Mouse (Mus musculus) MEL (cell line): ENCODE data around the gene Slc16a1. TPM values are rescaled to one million over a fixed set of nuclear protein-coding genes. Genes with fewer than 3 reads are reported as not detected.

Experiments used
- DNase-seq: peaks from one replicate; pipeline ENCODE4 v3.0.0; 2011; ENCODE audit warnings: low read depth, low spot score
- H3K27ac ChIP-seq: 2 replicates; pipeline ENCODE4 v1.5.1; 2012; ENCODE audit warnings: low read depth, mild to moderate bottlenecking, control low read depth, low read length, moderate library complexity; ENCODE audit not compliant: control insufficient read depth
- H3K27me3 ChIP-seq, 2 experiments: fragments of 150-350 bp in 1 of 2; sonication (generic) in 1 of 2; 2 replicates each; pipeline ENCODE4 v1.6.1; 2012; ENCODE audit warnings: low read length in 2 of 2, mild to moderate bottlenecking in 2 of 2, improper control_type of control experiment in 1 of 2, moderate library complexity in 1 of 2; ENCODE audit not compliant: insufficient read depth in 2 of 2, control insufficient read depth in 1 of 2
- H3K36me3 ChIP-seq, 2 experiments: 2 replicates each; pipeline ENCODE4 v1.6.1; 2012 to 2014; ENCODE audit warnings: low read length in 2 of 2, improper control_type of control experiment in 1 of 2, inconsistent platforms in 1 of 2, mild to moderate bottlenecking in 1 of 2; ENCODE audit not compliant: insufficient read depth in 2 of 2, control insufficient read depth in 1 of 2
- H3K4me1 ChIP-seq, 2 experiments: fragments of 150-350 bp in 1 of 2; sonication (generic) in 1 of 2; 2 replicates each; pipeline ENCODE4 v1.6.1; 2012; ENCODE audit warnings: low read length in 2 of 2, improper control_type of control experiment in 1 of 2, mild to moderate bottlenecking in 1 of 2; ENCODE audit not compliant: insufficient read depth in 2 of 2, control insufficient read depth in 1 of 2
- H3K4me3 ChIP-seq, 2 experiments: fragments of 150-350 bp in 1 of 2; sonication (generic) in 1 of 2; 2 replicates each; pipeline ENCODE4 v1.5.1; 2012; ENCODE audit warnings: low read depth in 2 of 2, low read length in 2 of 2, mild to moderate bottlenecking in 2 of 2, moderate library complexity in 2 of 2, control low read depth in 1 of 2, improper control_type of control experiment in 1 of 2; ENCODE audit not compliant: control insufficient read depth in 1 of 2, insufficient read depth in 1 of 2
- H3K79me2 ChIP-seq: 2 replicates; pipeline ENCODE4 v1.6.1; 2012; ENCODE audit warnings: mild to moderate bottlenecking, low read length, moderate library complexity; ENCODE audit not compliant: control insufficient read depth, poor library complexity, insufficient read depth
- H3K9ac ChIP-seq: 2 replicates; pipeline ENCODE4 v1.6.1; 2012; ENCODE audit warnings: low read depth, mild to moderate bottlenecking, control low read depth, low read length, moderate library complexity; ENCODE audit not compliant: control insufficient read depth, poor library complexity, severe bottlenecking
- H3K9me3 ChIP-seq: fragments of 150-350 bp; sonication (generic); replicated peaks from 2 replicates; pipeline ENCODE4 v1.6.1; 2012; ENCODE audit warnings: mild to moderate bottlenecking, low read length, improper control_type of control experiment, moderate library complexity; ENCODE audit not compliant: insufficient read depth
- CHD2 ChIP-seq: IDR thresholded peaks from 2 replicates; pipeline ENCODE4 v1.6.1; 2011; ENCODE audit warnings: low read length, improper control_type of control experiment
- CTCF ChIP-seq, 3 experiments: IDR thresholded peaks in 2 of 3; conservative IDR thresholded peaks in 1 of 3; 2 replicates each; pipeline ENCODE4 v1.5.1; 2011 to 2012; ENCODE audit warnings: low read length in 3 of 3, low read depth in 2 of 3, mild to moderate bottlenecking in 2 of 3, improper control_type of control experiment in 1 of 3, inconsistent platforms in 1 of 3, mixed read lengths in 1 of 3, moderate library complexity in 1 of 3; ENCODE audit not compliant: control insufficient read depth in 1 of 3, insufficient read depth in 1 of 3, poor library complexity in 1 of 3, severe bottlenecking in 1 of 3
- ELF1 ChIP-seq: IDR thresholded peaks from 2 replicates; pipeline ENCODE4 v1.6.1; 2014; ENCODE audit warnings: low read depth, mild to moderate bottlenecking, inconsistent platforms, low read length, improper control_type of control experiment, moderate library complexity
- EP300 ChIP-seq, 2 experiments: IDR thresholded peaks; 2 replicates each; pipeline ENCODE4 v1.6.1; 2011; ENCODE audit warnings: improper control_type of control experiment in 2 of 2, low read length in 2 of 2, low read depth in 1 of 2, mild to moderate bottlenecking in 1 of 2
- ETS1 ChIP-seq: IDR thresholded peaks from 2 replicates; pipeline ENCODE4 v1.6.1; 2012; ENCODE audit warnings: low read depth, mild to moderate bottlenecking, inconsistent platforms, low read length, improper control_type of control experiment, moderate library complexity
- GATA1 ChIP-seq: IDR thresholded peaks from 2 replicates; pipeline ENCODE4 v1.6.1; 2011; ENCODE audit warnings: low read depth, low read length, improper control_type of control experiment
- HCFC1 ChIP-seq: IDR thresholded peaks from 2 replicates; pipeline ENCODE4 v1.6.1; 2012; ENCODE audit warnings: low read depth, mild to moderate bottlenecking, inconsistent platforms, low read length, improper control_type of control experiment, moderate library complexity
- MAX ChIP-seq: IDR thresholded peaks from 2 replicates; pipeline ENCODE4 v1.6.1; 2011; ENCODE audit warnings: low read length, improper control_type of control experiment
- MXI1 ChIP-seq: IDR thresholded peaks from 2 replicates; pipeline ENCODE4 v1.6.1; 2011; ENCODE audit warnings: mild to moderate bottlenecking, low read depth, low read length, improper control_type of control experiment
- MYC ChIP-seq: IDR thresholded peaks from 2 replicates; pipeline ENCODE4 v1.6.1; 2011; ENCODE audit warnings: low read depth, mild to moderate bottlenecking, low read length, improper control_type of control experiment, moderate library complexity
- POLR2AphosphoS2 ChIP-seq: IDR thresholded peaks from 2 replicates; pipeline ENCODE4 v1.6.1; 2011; ENCODE audit warnings: low read length, improper control_type of control experiment
- POLR2AphosphoS5 ChIP-seq: IDR thresholded peaks from 2 replicates; pipeline ENCODE4 v1.6.1; 2012; ENCODE audit warnings: low read depth, borderline replicate concordance, mild to moderate bottlenecking, inconsistent platforms, low read length, moderate library complexity, mixed read lengths
- RAD21 ChIP-seq: IDR thresholded peaks from 2 replicates; pipeline ENCODE4 v1.6.1; 2011; ENCODE audit warnings: mild to moderate bottlenecking, low read depth, low read length, improper control_type of control experiment
- SIN3A ChIP-seq: IDR thresholded peaks from 2 replicates; pipeline ENCODE4 v1.6.1; 2012; ENCODE audit warnings: low read length, improper control_type of control experiment, inconsistent platforms
- SMC3 ChIP-seq: IDR thresholded peaks from 2 replicates; pipeline ENCODE4 v1.6.1; 2011; ENCODE audit warnings: low read depth, low read length, improper control_type of control experiment
- TAL1 ChIP-seq: IDR thresholded peaks from 2 replicates; pipeline ENCODE4 v1.6.1; 2012; ENCODE audit warnings: mild to moderate bottlenecking, inconsistent platforms, low read length, moderate library complexity, mixed read lengths
- TBP ChIP-seq: IDR thresholded peaks from 2 replicates; pipeline ENCODE4 v1.8.0; 2011; ENCODE audit warnings: low read depth, low read length, improper control_type of control experiment
- UBTF ChIP-seq: IDR thresholded peaks from 2 replicates; pipeline ENCODE4 v1.6.1; 2012; ENCODE audit warnings: low read depth, mild to moderate bottlenecking, inconsistent platforms, low read length, improper control_type of control experiment, moderate library complexity, borderline replicate concordance; ENCODE audit not compliant: insufficient read depth
- USF1 ChIP-seq: IDR thresholded peaks from 2 replicates; pipeline ENCODE4 v1.6.1; 2014; ENCODE audit warnings: low read depth, mild to moderate bottlenecking, inconsistent platforms, low read length, improper control_type of control experiment, moderate library complexity
- ZNF384 ChIP-seq: IDR thresholded peaks from 2 replicates; pipeline ENCODE4 v1.6.1; 2012; ENCODE audit warnings: low read depth, mild to moderate bottlenecking, inconsistent platforms, low read length, improper control_type of control experiment
- polyA plus RNA-seq, 2 experiments: library from polyadenylated mRNA; stranded (reverse) in 1 of 2; unstranded in 1 of 2; fragments of >175 nt in 1 of 2; fragments of >200 nt in 1 of 2; gene quantifications; 2 replicates each; pipeline versions ENCODE4 v1.2.1 to v1.2.4; 2012; ENCODE audit warnings: low replicate concordance in 2 of 2, low read depth in 1 of 2; ENCODE audit not compliant: insufficient read length in 2 of 2, insufficient read depth in 1 of 2, missing spikeins in 1 of 2
- total RNA-seq: library from RNA; depleted of rRNA; stranded (reverse); fragments of 300-350 nt; gene quantifications from 2 replicates; pipeline ENCODE4 v1.2.3, GENCODE M21; 2012

Gene Slc16a1
- total and polyA plus RNA-seq, 3 experiments = 43.7 to 128 (median 96.1) TPM

DNA sequence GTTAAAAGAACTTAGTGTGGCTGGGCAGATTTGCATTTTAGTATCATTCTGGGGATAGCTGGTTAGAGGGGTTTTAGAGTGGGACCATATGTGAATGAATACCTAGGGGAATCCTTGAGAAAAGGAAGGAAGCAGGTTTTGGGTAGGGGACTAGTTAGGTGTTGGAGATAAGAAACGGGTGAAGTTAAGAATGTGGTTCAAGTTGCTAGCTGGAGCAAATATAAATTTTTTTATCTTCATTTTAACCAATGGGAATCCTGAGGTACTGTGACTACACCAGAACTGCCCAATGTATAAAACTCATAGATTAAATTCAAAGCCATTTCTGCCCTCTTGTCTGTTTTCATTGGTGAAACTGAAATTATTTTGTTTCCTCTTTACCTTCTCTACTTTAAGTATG, 2.8 kb downstream of the Slc16a1 start:
- DNase-seq = peak; percentile 61
- Histone ChIP-seq H3K79me2 (peaks cover 84% of the 10 kb centered on the region), H3K9ac (peak overlapping the region; percentile 13), H3K27ac (peak overlapping the region; percentile 69), H3K4me1 (peaks cover 21 to 22% of the 10 kb centered on the region in 2 experiments), H3K9me3 (no peaks in the 10 kb centered on the region), H3K36me3 (peaks cover 0 to 57% of the 10 kb centered on the region in 2 experiments; a peak in 3 of 4 replicates), H3K4me3 (peak overlapping the region in 1 of 2 experiments; percentile 20; a peak in 1 of 4 replicates), H3K27me3 (no peaks in the 10 kb centered on the region)
- TF ChIP-seq MYC (0 out of 2 replicates have a peak, but pooled peaks have one; percentile 24), TAL1 (no peak), EP300 (IDR thresholded peaks at IDR 0.05; ENCODE audit: low read depth in 1 of 2, low read length in 2 of 2) (peak; percentile 18 to 30; a peak in 2 of 4 replicates), ZNF384 (peak; percentile 65), GATA1 (0 out of 2 replicates have a peak, but pooled peaks have one; percentile 47), UBTF (no peak), SIN3A (0 out of 2 replicates have a peak, but pooled peaks have one; percentile 18), CHD2 (no peak)

DNA sequence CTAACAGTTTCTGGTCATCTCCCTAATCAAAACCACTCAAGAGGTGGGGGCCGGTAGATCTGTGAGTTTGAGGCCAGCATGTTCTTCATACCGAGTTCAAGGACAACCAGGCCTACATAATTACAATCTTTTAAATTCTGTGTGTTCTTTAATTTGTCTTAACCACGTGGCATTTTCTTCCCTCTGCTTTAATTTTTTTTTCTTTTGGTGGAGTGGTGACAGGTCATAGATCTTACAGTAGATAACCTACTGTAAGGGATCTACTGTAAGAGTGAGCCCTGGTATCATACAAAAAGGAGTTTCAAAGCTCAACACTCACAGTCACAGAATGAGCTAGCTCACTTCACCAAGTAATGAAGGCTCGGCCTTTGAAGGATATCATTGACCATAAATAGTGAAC, 4.6 kb downstream of the Slc16a1 start:
- H3K27me3 ChIP-seq = no peaks in the 10 kb centered on the region
- no peak overlapping the region for H3K27ac ChIP-seq
- peaks cover 15 to 16% of the 10 kb centered on the region in 2 experiments for H3K4me1 ChIP-seq
- no peak for DNase-seq
- no peak overlapping the region for H3K9ac ChIP-seq
- H3K79me2 ChIP-seq = peaks cover 84% of the 10 kb centered on the region
- H3K4me3 ChIP-seq = no peak overlapping the region
- H3K36me3 ChIP-seq = peaks cover 0 to 54% of the 10 kb centered on the region in 2 experiments; a peak in 3 of 4 replicates
- H3K9me3 ChIP-seq = no peaks in the 10 kb centered on the region
- peak; percentile 75 for TF ChIP-seq MXI1
- TF ChIP-seq ELF1 = no peak
- TF ChIP-seq ZNF384 = peak; percentile 73
- peak; percentile 36; the same call in 1 of the 2 replicates for TF ChIP-seq MAX
- TF ChIP-seq USF1 = 0 out of 2 replicates have a peak, but pooled peaks have one; percentile 28
- 0 out of 2 replicates have a peak, but pooled peaks have one; percentile 27 for TF ChIP-seq MYC
- peak; percentile 56 for TF ChIP-seq GATA1
- TF ChIP-seq TBP = no peak
- TF ChIP-seq ETS1 = no peak

DNA sequence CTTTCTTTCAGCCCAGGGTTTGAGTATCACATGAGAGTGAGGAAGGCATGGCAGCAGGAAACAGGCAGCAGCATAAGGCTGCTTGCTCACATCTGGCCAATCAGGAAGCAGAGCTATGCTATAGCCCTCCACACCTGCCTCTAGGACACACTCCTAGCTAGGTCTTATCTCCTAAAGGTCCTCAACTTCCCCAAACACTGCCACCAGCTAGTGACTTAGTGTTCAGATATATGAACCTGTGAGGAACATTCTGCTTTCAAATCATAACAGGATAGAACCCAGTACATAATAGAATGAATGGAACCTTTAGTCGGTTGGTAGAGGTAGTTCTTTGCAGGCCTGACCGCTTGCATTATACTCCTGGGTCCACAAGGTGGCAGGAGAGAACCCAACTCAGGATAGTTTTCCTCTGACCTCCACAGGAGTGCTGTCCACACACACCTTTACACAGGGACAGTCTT, 5.4 kb downstream of the Slc16a1 start:
- TF ChIP-seq RAD21 = peak; percentile 12
- TF ChIP-seq CTCF (IDR thresholded peaks at IDR 0.05 in 2 of 3, conservative IDR thresholded peaks at IDR 0.05 in 1 of 3; ENCODE audit: control insufficient read depth in 1 of 3, insufficient read depth in 1 of 3, low read depth in 2 of 3, low read length in 3 of 3, poor library complexity in 1 of 3, severe bottlenecking in 1 of 3) = peak; percentile 47 to 64 (median 63)
- no peak for TF ChIP-seq POLR2AphosphoS2
- no peak for TF ChIP-seq TBP
- peak; percentile 55 for TF ChIP-seq GATA1
- TF ChIP-seq HCFC1 = no peak
- TF ChIP-seq SIN3A = peak; percentile 16; the same call in 1 of the 2 replicates
- no peak for TF ChIP-seq POLR2AphosphoS5
- TF ChIP-seq SMC3 = peak; percentile 50
- H3K4me1 ChIP-seq = peaks cover 15 to 16% of the 10 kb centered on the region in 2 experiments
- peaks cover 0 to 54% of the 10 kb centered on the region in 2 experiments; a peak in 3 of 4 replicates for H3K36me3 ChIP-seq
- no peak overlapping the region for H3K27ac ChIP-seq
- H3K4me3 ChIP-seq = no peak overlapping the region
- H3K9me3 ChIP-seq = no peaks in the 10 kb centered on the region
- peak; percentile 72 for DNase-seq
- H3K27me3 ChIP-seq = no peaks in the 10 kb centered on the region
- peaks cover 84% of the 10 kb centered on the region for H3K79me2 ChIP-seq
- no peak overlapping the region for H3K9ac ChIP-seq
